Mouse (Mus musculus) layer of hippocampus, postnatal 14 days (tissue): ENCODE data around the gene Fat3. TPM values are rescaled to one million over a fixed set of nuclear protein-coding genes. Genes with fewer than 3 reads are reported as not detected.

ENCODE experiments used
- DNase-seq, 2 experiments: peaks; one replicate each; pipeline ENCODE4 v3.0.0; 2021 to 2022; ENCODE audit warnings: low spot score in 2 of 2, mixed read lengths in 1 of 2
- total RNA-seq, 2 experiments: library from RNA; stranded (reverse); gene quantifications; 2 replicates each; pipeline ENCODE4 v1.2.3; 2021

Gene Fat3
- total RNA-seq, 2 experiments from 2014 or later = 34.6 to 38.5 TPM

DNA sequence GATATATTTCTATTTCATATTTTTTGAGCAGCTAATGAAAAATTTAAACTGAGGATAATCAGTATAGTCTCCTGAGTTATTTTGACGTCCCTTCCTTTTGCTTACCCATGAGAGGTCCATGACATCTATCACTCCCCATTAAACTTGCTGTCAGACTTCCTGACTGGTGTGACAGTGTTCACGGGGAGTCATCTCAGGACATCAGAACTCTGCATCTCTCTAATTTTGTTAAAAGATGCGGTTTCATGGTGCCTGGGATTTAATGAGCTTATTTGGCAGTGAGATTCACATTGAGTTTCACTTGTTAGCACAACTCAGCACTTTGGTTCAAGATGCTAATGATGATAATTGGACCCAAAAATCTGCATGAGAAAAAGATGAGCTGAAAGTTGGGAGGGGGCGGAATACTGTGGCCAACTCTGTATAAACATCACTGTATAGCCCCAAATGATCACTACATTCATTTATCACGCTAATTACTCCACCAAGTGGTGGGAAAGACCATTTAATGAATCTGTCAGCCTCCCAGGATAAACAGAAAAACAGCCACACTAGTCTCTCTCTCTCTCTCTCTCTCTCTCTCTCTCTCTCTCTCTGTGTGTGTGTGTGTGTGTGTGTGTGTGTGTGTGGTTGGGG is 545.8 kb downstream of the Fat3 start:
- peak in 1 of 2 experiments; percentile 45 for DNase-seq

DNA sequence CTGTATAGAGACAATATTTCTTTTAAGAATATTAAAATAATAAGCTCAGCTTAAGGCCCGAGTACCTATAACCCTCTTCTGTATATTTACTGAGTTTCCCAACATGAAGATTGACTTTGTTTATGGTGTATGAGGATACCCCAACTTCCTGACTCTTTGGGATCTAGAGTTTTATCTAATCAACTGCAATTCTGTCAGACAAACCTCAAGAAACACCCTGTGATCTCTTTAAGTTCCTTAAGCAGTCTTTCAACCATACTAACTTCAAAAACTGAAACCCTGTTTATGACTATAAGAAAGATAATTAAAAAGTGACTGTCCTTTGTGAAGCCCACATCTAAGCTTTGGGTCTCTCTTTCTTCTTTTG is 546.8 kb downstream of the Fat3 start:
- DNase-seq = no peak

DNA sequence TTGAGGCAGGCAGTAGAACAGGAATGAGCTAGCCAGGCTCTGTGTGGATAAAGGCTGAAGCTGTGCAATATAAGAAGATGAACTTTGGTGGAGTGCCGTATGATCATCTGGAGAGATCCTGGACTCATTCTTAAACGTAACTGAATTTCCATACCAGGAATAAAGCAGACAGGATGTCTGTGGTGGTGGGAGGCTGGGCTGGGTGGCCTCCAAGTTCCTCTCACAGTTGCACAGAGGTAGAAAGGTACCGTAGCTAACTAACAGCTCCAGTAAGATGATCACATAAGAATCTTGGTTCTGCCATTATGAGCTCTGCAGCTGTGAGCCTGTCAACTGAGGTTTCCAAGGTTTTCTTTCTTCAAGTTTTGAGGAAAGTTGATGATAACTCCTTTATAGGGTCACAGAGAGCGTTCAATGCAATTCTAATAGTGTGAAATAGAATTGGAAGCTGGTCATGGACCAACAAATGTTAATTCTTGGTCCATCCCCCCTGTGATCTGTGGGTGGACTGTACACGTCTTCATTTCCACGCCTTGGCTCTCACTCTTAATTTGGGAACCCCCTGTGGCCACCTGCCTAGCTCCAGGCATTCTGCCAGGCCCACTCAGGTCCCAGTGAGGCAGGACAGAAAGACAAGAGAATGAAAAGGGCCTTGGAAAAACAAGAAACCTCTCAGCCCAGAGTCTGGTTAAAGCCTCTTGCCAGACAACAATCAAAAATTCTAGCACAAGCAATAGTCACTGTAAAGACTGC is 547.3 kb downstream of the Fat3 start:
- DNase-seq = no peak

DNA sequence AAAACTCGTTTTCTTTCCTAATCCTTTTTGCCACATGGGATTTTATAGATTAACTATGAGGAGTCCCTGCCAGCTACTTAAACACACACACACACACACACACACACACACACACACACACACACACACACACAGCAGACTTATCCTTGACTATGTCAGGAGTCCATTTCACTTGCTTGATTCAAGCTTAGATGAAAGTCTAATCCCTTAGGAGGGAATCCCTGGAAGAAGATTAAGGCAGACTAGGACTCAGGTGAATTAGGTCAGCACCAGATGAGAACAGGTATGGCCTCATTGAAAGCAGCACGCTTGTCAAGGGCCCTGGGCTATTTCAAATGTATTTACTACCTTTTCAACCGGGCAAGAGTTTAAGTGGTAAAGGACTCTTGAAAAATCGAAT is 553.0 kb downstream of the Fat3 start:
- no peak for DNase-seq

DNA sequence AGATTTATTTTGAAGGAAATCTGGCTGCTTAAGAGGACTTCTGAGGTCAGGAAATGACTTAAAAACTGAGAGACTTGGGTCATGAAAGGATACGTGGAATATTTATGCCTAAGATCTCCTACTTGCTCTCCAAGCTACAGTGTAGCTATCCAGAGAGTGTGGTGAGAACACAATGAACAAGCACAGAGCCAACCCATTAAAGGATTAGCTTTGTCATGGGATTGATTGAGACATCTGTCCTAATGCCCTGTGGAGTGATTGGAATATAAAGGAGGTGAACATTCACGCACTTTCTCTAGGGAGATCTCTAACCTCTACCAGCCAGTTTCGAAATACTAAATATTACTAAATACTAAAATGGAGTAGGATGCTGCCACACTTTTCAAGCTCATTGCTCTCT is 556.9 kb downstream of the Fat3 start:
- no peak for DNase-seq

DNA sequence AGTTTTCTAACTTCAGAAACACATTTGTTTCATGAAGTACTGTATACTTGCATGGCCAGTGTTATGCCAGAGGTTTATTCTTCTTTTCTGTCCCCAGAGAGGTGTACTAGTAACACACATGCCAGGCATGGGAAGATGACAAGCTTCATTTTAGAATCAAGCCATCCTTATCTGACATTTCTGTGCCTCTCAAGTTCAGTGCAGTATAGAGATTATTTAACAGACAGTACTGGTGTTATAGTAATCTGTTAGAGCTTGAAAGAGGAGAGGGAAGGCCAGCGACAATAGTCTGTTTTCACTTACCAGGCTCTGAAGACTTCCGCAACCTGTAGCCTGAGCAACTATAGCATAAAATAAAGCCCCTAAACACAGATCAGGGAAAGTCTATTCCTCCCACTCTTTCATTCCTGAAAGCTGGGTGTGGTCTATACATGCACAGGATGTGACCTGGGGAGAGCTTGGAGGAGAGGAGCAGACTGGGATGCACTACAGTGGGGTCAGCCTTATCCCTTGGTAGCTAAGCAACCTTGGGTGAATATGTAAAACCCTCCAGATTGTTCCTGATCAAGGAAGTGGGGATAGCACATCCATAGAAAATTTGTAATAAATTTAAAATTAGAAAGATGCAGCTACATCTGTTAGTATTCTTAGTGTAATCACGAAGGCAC is 557.5 kb downstream of the Fat3 start:
- DNase-seq = no peak

DNA sequence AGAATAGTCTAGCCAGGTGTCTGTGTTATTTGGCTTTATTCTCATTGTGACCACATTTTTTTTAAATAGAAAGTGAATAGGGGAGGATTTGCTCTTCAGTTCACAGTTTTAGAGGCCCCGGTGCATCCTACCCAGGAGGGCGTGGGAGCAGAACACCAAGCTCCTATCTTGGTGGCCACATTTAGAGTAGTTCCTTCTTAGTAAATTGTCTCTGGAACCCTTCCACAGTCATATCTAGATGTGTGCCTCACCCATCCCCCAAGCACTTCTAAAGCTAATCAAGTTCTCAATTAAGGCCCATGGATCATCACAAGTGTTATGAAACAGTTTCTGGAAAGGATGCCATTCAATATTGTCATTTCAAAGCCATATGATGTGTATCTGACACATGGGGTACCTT is 559.3 kb downstream of the Fat3 start:
- DNase-seq = no peak

DNA sequence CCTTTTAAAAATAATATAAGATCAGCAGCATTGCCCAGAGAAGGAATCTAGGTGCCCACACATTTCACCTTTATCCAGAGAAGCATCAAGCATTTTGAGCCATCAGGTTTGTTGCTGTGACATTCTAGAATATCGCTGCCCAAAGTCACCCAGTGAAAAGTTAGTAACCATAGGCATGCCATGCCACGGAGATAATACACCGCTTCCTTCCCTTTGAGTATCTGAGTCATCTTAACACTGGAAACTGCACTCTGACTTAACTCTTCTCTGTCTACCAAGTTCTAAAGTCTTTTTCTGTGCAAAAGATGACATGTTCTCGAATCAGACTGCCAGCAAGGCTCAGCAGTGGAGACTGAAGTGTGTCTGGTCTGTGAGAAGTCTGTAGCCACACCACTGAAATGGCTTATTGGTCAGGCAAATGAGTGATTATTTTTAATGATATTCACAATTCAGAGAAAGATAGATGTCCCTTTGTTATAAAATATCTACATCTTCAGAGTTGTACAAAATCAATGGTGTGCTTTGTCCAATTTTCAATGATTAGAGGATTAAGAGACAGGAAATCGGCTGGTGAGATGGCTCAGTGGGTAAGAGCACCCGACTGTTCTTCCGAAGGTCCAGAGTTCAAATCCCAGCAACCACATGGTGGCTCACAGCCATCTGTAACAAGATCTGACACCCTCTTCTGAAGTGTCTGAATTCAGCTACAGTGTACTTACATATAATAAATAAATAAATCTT is 560.0 kb downstream of the Fat3 start:
- DNase-seq = no peak

DNA sequence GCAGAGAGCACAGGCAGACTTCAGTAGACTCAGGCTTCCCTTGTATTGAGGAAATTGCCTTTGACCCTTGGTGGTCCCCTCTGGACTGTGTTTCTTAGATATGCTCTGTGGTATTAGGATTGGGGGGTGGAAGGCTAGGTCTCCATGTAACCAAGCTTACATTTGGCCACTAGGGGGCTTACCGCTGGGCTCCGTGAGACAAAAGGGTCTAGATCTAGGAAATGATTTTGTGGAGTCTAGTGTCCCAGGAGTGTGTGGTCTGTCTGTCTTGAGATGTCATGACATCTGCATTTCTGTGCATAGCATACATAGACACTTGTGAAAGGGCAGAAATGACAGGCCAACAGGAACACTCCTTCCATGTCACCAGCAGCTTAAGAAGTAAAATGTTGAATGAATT is 561.5 kb downstream of the Fat3 start:
- DNase-seq = no peak

DNA sequence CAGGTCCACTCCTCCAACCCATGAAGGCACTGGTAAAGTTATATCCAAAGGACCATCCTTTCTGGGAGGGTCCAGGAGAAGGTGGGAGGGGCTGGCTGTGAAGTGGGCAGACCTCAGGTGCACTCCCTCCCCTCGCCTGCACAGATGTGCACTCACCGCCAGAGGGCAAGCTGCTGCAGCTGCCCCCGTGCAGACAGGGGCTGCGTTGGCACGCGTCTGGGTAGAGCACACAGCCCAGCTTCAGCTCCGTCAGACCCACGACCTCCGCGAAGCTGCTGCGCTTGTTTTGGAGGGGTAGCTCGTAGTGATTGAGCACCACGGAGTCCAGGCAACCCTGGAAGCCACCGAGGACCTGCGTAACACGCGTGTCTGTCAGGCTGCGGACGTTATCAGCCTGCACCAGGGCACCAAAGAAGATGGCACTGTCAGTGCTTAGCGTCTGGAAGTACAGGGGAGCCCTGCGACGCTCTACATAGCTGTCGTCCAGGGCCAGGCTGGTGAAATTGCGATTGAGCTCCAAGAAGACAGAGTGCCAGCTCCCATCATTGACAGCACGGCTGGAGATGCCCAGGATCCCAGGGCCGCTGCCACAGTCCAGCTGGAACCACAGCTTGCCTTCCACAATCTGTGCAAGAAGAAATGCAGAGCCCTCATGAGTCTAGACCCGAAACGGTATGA is 563.1 kb downstream of the Fat3 start:
- no peak for DNase-seq

DNA sequence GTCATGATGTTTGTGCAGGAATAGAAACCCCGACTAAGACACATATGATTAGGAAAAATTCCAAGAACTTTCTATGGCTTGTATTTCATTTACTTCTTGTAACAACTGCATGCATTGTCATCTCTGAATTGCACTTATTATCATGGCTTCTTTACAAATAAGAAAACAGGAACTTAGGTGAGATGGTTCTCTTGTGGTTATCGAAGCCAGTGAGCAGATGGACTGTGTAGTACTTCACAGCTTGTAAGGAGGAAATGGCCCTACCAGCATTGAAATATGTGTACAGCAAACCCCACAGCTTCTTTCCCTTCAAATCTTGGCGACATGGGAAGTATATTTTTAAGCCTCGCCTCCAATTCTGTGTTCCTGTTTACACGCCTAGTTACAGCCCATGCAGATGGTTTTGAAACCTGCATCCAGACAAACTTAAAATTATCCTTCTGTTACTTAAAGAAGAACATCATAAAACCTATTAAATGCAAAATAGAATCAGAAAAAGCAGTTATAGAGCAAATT is 570.1 kb downstream of the Fat3 start:
- peak in 1 of 2 experiments; percentile 31 for DNase-seq

DNA sequence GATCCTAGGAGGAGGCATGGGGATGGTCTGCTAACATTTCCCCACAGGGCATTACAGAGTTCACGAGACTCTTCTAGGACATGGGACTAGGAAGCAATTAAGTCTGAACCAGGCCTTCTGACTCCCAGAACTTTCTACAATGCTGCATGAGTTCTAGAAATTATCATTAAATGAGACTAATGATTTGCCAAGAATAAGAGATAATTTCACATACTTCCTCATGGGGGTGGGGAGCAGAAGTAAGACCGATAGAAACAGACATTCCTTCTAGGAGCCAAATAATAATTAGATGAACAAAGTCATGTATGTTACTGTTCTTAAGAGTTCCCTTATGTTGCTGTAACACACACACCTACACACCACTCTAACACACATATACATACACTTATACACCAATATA is 572.8 kb downstream of the Fat3 start:
- DNase-seq = no peak

DNA sequence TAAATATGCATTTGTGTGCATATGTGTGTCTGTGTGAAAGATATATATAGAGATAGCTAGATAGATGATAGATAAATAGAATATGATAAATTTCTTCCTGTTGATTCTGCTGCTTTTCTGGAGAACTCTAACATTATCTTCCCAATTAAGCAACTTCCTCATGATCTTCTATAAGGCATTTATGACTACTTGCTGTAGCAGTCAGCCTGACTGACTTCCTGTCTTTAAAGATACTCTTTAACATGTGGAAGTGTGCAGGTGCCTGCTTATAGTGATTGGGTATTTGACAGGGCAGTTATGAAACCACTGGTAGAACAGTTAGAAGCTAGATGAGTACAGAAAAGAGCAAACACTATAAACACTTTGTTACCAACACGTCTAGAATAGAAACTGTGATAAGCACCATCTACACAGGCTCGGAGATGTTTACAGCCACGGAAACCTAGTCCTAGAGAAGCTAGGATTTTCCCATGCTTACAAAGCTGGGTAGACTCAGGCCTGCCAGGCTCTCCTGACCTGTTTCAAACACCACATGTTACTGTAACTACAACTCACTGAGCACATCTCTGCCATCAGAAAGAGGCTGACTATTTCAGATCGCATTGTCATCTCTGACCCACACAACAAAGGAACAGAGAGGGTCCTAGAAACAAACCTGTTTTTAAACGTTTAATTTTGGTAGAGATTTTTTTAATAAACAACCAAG is 573.6 kb downstream of the Fat3 start:
- DNase-seq = no peak

DNA sequence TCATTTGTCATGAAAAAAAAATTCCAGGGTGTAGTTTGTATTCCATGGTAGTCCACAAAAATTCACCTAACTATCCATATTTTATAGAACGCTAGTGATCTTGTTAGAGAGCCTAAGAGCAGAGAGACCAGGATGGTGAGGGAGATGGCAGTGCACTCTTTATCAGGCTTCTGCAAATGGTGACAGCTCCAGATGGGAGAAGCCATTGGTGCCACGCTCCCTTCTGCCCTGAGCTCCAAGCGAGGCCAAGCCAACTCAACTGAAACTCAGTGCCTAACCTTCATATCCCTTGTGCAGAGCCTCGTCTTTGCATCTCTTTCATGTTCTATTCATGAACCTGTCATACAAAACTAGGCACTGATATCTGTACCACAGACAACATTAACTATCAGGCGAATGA is 575.8 kb downstream of the Fat3 start:
- DNase-seq = no peak

DNA sequence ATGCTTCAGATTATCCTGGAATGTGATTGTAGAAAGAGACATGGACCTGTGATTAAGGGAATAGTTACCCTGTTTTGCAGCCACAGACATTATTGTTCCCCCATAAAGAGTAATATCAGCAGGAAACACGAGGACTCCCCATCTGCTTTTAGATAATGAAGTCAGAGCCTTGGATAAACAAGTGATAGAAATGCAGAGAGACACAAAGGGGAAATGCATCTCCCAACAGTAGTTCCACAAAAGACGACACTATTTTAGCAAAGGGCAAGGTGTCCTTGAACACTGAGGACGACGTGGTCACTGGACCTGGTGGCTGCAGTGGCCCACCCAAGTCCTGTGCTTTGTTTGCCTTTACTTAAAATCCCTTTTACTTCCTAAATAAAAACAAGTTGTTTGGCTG is 580.8 kb downstream of the Fat3 start:
- DNase-seq = no peak

DNA sequence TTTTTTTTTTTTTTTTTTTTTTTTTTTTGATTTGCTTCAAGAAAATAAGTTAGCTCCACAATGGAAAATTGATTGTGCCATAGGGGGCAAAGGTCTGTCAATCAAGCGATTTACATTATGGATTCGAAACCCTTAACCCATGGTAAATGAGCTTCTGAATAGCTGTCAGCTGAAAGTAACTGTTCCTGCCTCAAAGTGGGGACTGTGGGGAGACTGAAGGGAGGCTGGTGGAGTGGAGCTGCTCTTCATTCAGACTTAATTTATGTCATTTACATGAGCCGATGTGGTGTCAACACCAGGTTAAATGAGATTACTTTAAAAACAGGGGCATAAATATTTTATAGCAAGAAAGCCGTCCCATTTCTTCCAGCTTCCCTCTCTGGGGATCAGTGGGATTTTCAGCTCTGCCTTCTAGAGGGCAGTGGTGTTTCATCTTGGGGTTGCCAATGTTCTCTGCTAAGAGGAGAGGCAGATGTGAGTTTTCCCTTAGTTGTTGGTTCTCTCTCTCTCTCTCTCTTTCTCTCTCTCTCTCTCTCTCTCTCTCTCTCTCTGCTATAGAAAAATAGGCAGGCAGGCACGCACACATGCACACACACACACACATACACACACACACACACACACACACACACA is 581.6 kb downstream of the Fat3 start:
- no peak for DNase-seq

DNA sequence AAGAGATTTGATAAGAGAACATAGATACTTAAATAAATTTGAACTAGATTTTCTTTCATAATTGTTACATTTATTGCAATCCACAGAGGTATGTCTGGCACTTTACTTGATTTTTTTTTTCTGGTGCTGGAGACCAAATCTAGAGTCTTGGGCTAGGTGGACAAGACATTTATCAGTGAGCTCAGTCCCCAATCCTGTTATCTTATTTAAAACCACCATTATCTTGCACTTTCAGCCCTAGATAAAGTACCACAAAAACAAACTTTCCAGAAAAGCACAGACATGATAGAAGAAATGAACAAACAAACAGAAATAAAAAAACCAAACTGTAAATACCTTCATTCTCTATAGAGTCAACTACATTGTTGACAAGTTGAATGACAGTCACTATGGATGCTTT is 584.5 kb downstream of the Fat3 start:
- no peak for DNase-seq

DNA sequence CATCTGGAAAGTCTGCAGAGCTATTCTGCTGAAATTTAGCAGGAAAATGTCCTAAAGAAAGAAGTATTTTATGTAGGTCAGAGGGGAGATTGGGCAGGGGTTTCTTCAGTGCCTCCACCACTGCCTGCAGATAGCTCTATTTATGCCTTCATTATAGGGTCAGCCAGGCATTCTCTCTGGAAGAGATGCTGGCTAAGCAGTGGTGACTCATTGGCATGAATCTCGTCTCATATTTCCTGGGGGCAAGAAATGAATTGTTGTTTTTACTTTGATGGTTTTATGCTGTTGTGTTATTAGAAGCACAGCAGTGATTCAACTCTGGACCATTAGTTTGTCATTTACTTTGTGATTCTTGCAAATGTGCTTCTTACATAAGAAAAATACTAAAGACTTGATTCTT is 588.4 kb downstream of the Fat3 start:
- DNase-seq = no peak

DNA sequence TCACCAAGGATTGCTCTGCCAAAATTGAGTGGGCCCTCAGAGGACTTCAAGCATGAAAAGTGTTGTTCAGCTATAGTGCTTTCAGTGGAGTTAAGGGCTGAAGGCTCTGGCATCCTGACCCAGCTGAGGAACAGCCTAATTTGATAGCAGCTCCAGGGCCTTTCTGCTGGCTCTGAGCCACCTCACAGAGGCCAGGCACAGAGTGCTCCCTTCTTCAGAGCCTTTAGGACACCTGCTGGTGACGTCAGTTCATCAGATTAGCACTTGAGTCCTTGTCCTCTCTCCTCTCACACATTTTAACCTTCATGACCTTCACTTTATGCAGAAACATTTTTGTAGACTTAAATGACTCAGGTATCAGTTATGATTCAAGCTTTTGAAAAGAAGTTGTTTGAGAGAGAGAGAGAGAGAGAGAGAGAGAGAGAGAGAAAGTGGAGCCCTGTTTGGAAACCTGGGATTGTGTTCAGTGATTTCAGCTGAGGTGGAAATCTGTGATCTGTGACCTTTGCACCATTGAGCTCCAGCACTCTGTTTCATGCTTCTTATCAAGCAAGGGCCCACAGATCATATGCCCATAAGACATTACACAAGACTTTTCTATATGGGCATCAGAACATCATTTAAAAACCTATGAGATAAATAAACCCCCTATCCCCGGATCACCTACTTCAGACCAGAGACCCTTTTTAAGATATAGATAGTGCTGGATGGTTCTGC is 591.5 kb downstream of the Fat3 start:
- no peak for DNase-seq
